Mouse (Mus musculus) adrenal gland (tissue): Measurements from ENCODE around the gene Tmprss11f.
"Not testable (repeated sequence)": the region's sequence is repeated elsewhere in the genome, so short reads cannot be mapped to it uniquely, and the experiment has no call there.

Experiments used
- intact Hi-C: fragments of 180-260 bp; cut with DNase I; formaldehyde crosslinking; loops from one replicate; pipeline ENCODE4 v1.15.1; 2025
- long read RNA-seq, 2 experiments: library from polyadenylated mRNA; unstranded; transcript quantifications; one replicate each; pipeline ENCODE4 v2.0.0; 2020; ENCODE audit warnings: borderline replicate concordance in 1 of 2; ENCODE audit not compliant: insufficient replicate concordance in 1 of 2

Gene Tmprss11f
- long read RNA-seq, experiment 1, result 0 reads
- long read RNA-seq, experiment 2, result 0 reads

DNA sequence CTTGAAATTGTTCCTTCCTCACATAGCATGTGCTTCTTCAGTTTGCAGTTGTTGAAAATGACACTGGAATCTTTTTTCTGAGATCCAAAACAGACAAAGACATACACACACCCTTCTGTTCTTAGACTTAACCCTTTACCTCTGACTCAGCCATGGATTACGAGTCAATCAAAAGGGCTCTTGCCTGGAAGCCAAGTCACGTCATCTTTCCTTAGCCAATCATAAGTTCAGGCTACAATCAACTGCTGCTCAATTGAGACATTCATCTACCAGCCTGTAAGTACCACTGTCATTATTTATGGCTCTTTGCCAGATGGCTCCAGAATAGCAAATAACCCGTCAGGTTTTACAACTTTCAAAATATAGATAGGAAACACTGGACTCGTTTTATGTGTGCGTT, at the start of gene Tmprss11f:
Gene Tmprss11f (minus strand): TSS at position 101 of the 400 bp plus-strand sequence.
- intact Hi-C loops, result no loop called here

DNA sequence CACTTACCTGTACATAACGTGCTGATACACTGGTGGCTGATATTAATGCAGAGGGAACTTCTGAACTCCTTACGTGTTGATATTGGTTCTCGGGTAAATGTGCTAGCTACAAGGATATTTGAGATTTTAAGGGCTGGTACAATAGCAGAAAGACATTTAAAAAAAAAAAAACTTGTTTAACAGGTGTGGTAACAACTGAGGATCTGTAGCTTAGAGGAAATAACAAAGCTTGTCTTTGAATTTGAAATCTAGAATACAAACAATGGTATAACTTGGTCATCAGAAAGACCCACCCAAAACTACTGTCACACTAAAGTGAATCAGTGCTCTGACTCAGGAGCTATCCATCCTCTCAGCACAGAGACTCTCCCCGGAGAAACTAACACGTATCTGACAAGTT, 44.0 kb upstream of the Tmprss11f start, which contains the start of gene Tmprss11b:
Gene Tmprss11b (minus strand): TSS at position 101 of the 400 bp plus-strand sequence.
- intact Hi-C loops, result no loop called here

DNA sequence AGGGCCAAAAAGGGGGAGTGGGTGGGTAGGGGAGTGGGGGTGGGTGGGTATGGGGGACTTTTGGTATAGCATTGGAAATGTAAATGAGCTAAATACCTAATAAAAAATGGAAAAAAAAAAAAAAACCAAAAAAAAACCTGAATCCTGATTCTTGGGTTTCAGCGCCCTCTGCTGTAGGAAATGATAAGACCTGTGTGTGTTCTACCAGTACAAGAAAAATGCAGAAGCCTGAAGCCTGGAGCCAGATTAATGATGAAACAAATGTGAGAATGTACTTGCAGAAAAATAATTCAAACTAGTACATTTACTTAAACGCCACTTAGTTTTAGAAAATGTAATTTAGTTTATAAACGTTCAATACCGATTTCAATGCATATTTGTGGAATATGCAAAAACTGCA, 17.0 kb upstream of the Tmprss11f start:
- intact Hi-C loops, result loop anchor here (10.0 kb wide), 1 partner anchor 294 kb away; no protein-coding TSS in a partner anchor

DNA sequence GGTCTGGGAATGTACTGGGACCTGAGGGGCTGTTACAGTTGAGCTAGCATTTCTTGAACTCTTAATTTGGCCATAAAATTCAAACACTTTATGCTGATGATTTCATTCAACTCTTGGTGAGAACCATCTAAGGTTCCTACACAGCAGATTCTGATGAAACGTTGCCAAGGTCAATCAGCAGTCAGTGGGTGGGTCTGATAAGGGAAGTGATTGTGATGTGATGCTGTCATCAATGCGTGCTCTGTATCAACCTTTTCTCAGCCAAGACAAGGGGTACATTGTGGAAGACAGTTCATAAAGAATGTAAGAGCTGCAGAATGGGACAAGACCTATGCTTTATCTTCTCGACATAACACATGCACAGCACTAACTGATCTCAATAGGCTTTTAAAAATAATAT, 8.6 kb upstream of the Tmprss11f start:
- intact Hi-C loops, result loop anchor here (10.0 kb wide), 1 partner anchor 286 kb away; no protein-coding TSS in a partner anchor

DNA sequence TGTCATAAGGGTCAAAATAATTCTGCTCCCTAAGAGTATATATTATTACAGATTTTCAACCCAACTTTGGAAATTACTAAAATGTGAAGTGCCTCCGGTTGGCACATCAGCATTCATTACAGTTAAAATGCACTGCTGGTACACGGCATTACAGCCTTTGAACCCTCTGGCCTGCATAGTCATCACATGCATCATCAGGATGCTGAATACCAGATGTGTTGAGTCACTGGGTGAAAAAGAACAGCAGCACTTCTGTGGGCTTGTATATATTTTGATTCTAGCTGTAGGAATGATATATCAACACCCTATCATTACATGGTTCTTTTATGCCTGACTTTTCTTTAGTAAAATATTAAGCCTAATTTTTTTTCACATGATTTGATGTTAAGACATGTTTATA, 1.5 kb downstream of the Tmprss11f start:
- intact Hi-C loops, result no loop called here

DNA sequence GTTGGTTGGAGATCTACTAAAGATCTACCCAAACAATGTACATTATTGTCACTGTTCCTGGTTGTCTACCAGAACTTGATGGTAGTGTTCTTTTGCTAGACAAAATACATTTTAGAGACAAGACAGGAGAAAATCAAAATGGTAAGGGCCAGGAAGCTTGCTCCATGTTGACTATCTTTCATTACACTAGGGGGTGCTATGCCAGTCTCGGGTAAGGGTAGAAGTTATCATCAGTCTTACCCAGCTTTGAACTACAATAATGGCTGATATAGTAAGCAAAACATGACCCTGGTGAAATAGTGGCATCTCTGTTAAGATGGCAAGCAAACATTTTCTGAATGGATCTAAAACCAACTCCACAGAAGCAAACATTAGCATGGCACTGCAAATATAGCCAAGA, 10.4 kb downstream of the Tmprss11f start:
- intact Hi-C loops, result no loop called here

DNA sequence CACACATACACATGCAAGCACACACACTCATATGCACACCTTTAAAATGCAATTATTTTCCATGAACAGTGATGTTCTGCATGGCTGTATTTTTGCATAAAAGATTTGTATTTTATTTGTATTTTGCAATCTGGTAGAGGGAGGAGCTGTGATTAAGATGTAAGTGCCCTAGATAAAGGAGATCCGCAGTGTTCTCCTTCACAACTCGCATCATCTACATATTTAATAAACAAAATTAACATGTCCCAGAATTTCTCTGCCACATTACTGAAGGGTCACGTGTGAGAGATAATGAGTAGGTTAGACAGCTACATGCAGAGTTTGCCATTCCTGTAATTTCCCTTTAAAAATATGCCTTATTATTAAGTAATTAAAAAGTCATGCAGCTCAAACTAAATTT, 46.3 kb downstream of the Tmprss11f start:
- intact Hi-C loops, result no loop called here

DNA sequence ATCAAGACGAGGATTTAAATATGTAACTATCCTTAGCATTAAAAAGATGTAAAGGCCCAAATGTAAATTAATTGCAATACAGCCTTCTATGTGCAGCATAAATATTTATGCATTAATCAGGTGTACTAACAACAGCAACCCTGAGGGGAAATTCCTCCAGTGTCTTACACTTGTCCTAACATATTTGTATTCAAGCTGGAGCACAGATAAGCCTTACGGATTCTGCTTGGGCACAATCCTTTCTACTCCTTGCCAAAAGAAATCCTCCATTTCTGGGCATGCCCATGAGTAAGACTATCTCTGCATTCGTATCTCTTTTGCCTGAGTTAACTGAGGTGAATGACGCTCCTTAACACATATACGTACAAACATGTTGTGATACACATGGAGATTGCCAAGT, 49.6 kb downstream of the Tmprss11f start:
- intact Hi-C loops, result no loop called here

DNA sequence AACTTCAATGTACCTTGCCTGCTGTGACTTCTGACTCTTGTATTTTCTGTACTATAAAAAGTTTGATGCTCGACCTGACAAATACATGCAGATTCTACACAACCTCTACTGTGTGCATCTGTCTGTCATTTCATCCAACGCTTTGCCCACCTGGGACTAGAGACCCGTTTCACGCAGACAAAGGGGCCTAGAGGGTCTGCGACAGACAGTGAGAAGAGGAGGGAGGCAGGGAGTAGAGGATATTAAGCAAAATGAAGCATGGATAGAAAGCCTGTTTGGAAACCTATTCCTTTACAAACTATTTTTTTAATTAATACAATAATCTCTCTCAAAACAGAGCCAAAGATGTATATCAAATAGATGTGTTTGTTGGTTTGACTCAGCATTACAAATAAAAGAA, 50.2 kb downstream of the Tmprss11f start:
- intact Hi-C loops, result no loop called here

DNA sequence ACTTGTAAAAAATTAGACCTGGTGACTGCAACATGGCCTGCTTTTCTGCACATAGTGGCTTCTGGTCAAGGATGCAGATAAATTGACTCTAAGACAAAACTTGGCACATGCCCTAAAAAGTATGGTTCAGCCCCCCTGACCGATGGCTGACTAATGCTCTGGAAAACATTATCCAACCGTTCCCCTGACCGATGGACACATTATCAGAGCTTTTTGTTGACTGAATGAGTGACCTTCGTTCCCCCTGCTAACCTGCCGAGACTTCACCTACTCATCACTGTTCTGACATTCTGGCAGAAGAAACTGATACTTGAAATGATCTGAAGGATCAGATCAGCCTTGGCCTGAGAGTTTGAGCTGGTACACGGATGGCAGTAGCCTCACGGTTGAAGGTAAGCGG, 53.5 kb downstream of the Tmprss11f start:
- intact Hi-C loops, result not testable (repeated sequence)

DNA sequence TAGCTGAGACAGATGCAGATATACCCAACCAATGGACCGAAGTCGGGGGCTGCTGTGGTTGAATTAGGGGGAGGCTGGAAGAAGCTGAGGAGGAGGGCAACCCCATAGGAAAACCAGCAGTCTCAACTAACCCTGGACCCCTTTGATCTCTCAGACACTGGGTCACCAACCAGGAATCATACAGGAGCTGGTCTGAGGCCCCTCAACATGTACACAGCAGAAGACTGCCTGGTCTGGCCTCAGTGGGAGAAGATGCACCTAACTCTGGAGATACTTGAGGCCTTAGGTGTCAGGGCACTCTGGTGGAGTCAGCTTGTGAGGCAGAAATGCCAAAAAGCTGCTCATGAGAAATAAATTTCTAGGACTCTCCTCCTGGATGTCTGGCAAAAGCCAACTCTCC, 85.5 kb downstream of the Tmprss11f start:
- intact Hi-C loops, result no loop called here

DNA sequence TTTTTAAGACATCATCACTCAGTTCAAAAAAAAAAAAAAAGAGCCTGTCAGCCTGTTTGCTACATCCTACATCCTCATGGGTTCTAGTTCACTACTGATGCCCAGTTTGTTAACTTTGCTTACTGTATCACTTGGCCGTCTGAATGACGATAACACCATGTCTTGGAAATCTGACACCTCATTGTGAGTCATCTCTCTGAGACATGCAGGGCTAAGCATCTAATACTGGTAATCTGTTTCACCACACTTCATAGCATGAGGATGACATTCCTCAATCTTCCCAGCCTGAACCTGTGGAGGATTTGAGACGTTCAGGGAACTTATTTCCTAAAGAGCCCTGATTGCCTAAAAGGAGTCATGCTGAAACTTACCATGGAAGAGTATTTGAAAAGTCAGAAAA, 91.6 kb downstream of the Tmprss11f start:
- intact Hi-C loops, result no loop called here

DNA sequence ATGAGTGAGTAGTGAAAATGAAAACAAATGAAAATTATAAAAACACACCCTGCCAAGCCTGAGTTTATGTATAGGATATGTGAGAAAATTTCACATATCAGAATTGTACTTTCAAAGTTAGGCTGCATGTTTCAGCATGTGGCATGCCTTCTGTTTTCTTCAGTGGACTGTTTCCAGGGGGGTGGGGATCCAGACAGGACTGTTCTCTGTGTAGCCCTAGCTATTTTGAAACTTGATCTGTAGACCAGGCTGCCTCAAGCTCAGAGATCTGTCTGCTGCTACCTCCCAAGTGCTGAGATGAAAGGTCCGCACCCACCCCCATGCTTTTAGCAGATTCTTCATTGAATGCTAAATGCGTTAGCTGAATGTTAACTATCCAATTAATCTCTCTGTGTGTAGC, 103.5 kb downstream of the Tmprss11f start:
- intact Hi-C loops, result no loop called here

DNA sequence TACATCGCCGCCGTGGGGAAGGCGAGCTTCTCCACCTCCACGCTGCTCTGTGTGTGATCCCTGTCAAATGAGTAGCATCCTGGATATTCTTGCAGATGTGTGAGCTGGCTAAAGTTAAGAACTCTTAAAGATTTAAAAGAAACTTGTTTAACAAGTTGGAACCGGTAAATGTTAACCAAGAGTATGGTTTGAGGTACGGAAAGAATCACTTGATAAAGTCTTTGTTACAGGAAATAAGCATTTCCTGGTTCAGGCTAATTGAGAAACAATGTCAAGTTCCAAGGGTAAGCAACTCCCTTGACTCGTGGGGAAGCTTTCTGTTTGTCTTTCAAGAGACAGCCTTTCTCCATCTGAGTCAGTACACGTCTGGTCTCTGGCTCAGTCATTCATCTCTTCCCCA, 113.7 kb downstream of the Tmprss11f start, which contains the start of gene Tmprss11g:
Gene Tmprss11g (minus strand): TSS at position 101 of the 400 bp plus-strand sequence.
- intact Hi-C loops, result no loop called here

DNA sequence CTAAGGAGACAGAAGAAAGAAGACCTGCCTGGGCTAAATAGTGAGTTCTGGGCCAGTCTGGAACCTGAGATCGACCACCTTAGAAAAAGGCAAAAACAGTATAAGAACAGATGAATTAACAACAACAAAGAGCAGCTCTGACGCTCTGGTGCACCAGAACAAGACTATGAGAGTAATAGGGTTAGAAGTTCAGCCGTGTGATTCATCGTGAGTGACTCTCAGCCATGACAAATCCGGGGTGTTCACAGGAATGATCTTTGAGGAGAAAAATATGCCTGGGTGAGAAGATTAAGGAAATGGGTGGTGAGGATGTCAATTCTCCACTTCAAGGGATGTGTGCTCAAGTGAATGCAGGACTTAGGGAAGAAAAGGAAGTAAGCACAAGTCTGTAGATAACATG, 120.7 kb downstream of the Tmprss11f start:
- intact Hi-C loops, result no loop called here

DNA sequence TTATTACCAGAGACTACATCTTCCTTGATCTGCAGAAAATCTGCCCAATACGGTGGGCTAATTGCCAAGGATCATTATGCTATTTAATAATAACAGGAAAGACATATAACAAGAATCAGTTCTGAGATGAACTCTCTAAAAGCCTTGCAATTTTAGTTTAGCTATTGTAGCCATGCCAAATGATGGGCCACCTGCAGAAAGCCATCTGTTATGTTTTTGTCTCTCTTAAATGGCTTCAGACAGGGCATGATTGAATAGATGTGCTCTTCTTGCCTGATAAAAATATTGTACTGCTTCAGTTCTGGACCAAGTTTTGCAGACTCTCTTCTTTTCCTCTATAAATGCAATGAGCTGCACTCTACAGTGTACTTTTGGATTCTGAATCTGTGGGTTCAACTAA, 138.8 kb downstream of the Tmprss11f start:
- intact Hi-C loops, result no loop called here

DNA sequence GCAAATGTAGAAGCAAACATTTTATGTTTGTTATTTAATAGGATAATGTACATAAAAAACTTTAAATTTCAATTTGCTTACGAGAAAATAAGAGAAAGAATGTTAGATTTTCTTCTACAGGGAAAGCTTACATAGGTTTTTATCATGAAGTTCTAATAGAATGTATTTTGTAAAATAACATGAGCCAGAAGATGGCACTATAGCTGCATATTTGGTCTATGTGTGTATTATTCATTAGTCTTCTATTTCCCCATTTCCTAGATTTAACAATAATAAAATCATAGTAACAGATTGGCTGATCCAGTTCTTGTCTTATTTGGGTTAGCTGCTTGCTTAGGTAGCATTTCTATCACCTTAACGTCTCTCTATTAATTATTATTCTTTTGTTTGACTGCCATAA, 149.7 kb downstream of the Tmprss11f start:
- intact Hi-C loops, result no loop called here

DNA sequence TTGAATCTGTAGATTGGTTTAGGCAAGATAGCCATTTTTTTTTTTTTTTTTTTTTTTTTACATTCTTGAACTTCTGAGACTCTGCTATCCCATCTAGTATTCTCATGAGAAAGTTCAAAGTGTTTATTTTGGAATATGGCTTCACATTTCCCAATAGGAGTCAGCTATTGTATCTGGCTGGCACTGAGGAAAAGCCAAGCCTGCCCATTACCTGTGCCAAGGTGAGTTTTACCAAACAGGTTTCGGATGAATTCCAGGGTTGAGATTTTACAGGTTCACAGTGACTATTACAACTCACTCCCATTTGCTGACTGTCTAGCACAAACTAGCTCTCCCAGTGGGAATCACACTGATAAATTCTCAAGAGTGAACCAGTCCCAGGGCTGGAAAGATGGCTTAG, 150.2 kb downstream of the Tmprss11f start:
- intact Hi-C loops, result no loop called here

DNA sequence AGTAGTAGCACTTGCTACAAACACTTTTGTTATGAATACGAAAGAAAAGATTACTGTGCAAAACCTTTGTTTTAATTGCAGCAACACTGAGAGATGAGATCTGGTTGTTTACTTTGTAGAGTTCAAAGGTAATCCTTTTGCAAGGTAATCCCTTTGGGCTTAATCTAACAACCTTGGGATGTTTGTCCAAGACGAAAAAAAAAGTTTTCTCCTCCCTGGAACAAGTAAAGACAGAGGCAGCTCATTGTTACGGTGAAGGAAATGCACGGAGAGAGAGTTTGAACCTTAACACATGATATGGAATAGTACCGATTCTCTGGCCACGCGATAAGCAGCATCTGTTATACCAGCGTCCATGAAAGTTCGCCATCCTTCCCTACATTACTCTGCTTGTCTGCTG, 158.4 kb downstream of the Tmprss11f start:
- intact Hi-C loops, result no loop called here
